Mouse (Mus musculus) limb, embryonic 12.5 days (tissue): Measurements from ENCODE around the gene Trmt2a. TPM values are rescaled to one million over a fixed set of nuclear protein-coding genes. Genes with fewer than 3 reads are reported as not detected.
A peak's percentile ranks its signal among the peaks of the same experiment; 100 is the strongest.

Experiments used
- ATAC-seq: fragments of 200-750 bp; cut with Nextera tagmentation; 2 replicates; pipeline ENCODE4 v1.8.0; 2017; ENCODE audit warnings: low read depth, moderate TSS enrichment; ENCODE audit not compliant: insufficient number of reproducible peaks, insufficient read depth, low FRiP score, low TSS enrichment
- H3K27ac ChIP-seq: fragments of 300-500 bp; sonication (generic); 2 replicates; pipeline ENCODE4 v1.5.1; 2016; ENCODE audit warnings: mild to moderate bottlenecking, moderate library complexity
- H3K27me3 ChIP-seq: fragments of 300-500 bp; sonication (generic); 2 replicates; pipeline ENCODE4 v1.6.1; 2016; ENCODE audit warnings: mild to moderate bottlenecking, moderate library complexity
- H3K36me3 ChIP-seq: fragments of 300-500 bp; sonication (generic); 2 replicates; pipeline ENCODE4 v1.6.1; 2016; ENCODE audit warnings: mild to moderate bottlenecking, moderate library complexity
- H3K4me1 ChIP-seq: fragments of 300-500 bp; sonication (generic); replicated peaks from 2 replicates; pipeline ENCODE4 v1.6.1; 2016
- H3K4me2 ChIP-seq: fragments of 300-500 bp; sonication (generic); 2 replicates; pipeline ENCODE4 v1.6.1; 2016; ENCODE audit warnings: mild to moderate bottlenecking, moderate library complexity
- H3K4me3 ChIP-seq: fragments of 300-500 bp; sonication (generic); replicated peaks from 2 replicates; pipeline ENCODE4 v1.5.1; 2016; ENCODE audit warnings: mild to moderate bottlenecking
- H3K9ac ChIP-seq: fragments of 300-500 bp; sonication (generic); replicated peaks from 2 replicates; pipeline ENCODE4 v1.6.1; 2016; ENCODE audit warnings: mild to moderate bottlenecking, moderate library complexity
- H3K9me3 ChIP-seq: fragments of 300-500 bp; sonication (generic); 2 replicates; pipeline ENCODE4 v1.6.1; 2016; ENCODE audit warnings: mild to moderate bottlenecking, moderate library complexity
- WGBS: fragments of 180-500 bp; shearing (Covaris S2); methylation state at CpG from one replicate; pipeline ENCODE4 v1.1.7; 2016; 5-methylcytosine and 5-hydroxymethylcytosine counted together
- polyA plus RNA-seq: library from polyadenylated mRNA; unstranded; fragments of >200 nt; fragmentation: Nextera tagmentation; extraction: Ambion mirVana; gene quantifications from 2 replicates; pipeline ENCODE4 v1.2.1, GENCODE M21; 2016

Gene Trmt2a
- polyA plus RNA-seq, 1 experiment from 2014 or later, result 122 TPM

DNA sequence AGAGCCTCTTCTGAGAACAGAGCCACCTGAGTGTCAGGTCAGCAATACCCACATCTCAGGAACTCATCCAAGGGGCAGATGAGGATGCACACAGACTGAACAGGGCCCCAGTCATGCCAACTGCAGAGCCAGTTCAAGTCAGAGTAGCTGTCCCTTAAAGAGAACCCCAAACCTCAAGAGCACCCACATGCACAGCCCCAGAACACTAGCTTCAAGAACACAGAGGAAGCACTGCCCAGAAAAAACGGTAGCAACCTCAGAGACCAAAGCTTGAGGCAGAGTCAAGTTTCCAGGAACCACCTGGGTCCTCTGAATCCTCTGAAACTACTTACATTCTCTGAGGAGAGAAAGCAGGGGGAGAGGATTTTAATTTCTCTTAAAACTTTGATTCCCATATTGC is 15.0 kb upstream of the Trmt2a start:
- WGBS, result 30% methylated on average over 1 of the region's 1 CpGs
- no peak for ATAC-seq
- Histone ChIP-seq H3K36me3 (peaks cover 25% of the 10 kb centered on the region), H3K9me3 (no peaks in the 10 kb centered on the region), H3K4me2 (peak overlapping the region; percentile 93), H3K4me3 (0 out of 2 replicates have a peak overlapping the region, but pooled peaks have one; percentile 83), H3K27me3 (no peaks in the 10 kb centered on the region), H3K9ac (0 out of 2 replicates have a peak overlapping the region, but pooled peaks have one; percentile 85), H3K27ac (no peak overlapping the region), H3K4me1 (peaks cover 37% of the 10 kb centered on the region)

DNA sequence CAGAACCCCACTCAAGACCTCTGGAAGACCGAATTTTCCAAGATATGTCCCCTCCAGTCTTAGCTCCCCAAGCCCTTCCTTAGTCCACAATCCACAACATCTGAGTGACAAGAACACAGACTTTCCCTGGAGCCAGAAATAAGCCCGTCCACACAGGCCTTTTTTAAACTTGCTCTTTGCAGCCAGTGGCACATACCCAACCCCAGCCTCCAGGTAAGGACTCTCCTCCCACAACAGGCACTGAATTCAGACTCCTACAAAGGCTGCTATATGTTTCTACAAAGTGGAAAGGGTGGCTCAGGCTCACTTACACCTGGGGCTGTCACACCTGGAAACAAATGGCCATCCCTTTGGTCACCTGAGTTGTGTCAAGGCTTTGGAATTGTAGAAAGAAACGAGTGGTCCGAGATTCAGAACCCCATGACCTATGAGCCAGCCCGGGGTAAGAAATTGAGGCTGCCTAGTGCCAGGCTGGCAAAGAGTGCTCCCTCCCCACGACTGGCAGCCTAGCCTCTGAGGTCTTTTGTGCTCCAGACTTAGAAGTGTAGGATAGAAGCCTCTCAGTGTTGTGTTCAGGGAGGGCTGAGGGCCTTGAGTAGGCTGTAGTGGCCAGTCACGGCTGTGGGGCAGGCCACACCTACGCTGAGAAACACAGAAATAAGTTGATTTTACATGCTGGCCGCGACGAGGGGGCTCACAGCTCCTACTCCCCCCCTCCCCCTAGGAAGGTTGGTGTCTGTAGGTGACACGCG is 14.4 kb upstream of the Trmt2a start:
- Histone ChIP-seq H3K4me1 (peaks cover 37% of the 10 kb centered on the region), H3K9me3 (no peaks in the 10 kb centered on the region), H3K9ac (peak overlapping the region; percentile 85), H3K27ac (peak overlapping the region; percentile 92), H3K27me3 (no peaks in the 10 kb centered on the region), H3K36me3 (peaks cover 24% of the 10 kb centered on the region), H3K4me3 (peak overlapping the region; percentile 83), H3K4me2 (peak overlapping the region; percentile 93)
- no peak for ATAC-seq
- 19% methylated on average over 13 of the region's 13 CpGs for WGBS

DNA sequence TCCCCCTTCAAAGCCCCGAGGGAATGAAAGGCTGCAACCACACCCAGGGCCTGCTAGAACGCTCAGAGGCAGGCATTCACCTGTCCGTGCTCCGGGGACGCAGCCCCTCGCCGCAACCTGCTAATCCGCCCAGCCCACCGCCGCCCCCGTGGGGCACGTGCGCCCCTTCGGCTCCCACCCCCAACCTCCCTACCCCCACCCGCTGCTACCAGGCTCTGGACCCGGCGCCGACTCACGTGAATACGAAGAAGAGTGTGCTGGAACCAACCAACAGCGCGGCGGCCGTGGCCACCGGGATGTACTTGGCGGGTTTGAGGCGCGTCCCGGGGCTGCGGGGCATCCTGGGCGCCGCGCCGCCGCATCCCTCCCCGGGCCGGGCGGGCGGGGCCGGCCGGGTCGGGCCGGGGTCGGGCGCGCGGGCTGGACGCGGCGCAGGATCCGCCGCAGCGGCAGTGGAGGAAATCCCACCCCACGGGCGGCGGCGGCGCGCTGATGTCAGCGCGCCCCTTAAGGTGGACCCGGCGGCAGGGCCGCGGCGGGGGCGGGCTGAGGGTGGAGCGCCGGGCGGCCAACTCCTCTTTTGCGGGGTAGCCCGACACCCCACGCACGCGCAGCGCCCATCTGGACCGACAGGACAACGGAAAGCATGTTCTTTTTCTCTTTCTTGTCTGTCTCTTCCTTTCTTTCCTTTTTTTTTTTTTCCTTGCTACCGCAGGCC is 13.6 kb upstream of the Trmt2a start, which contains the start of gene Zdhhc8:
TSS of gene Zdhhc8 (minus strand) at position 466 of the 718 bp plus-strand sequence.
- Histone ChIP-seq H3K36me3 (peaks cover 29% of the 10 kb centered on the region), H3K27ac (peak within 1 kb of the TSS; percentile 92), H3K4me1 (peaks cover 31% of the 10 kb centered on the region), H3K9me3 (no peaks in the 10 kb centered on the region), H3K4me2 (peak within 1 kb of the TSS; percentile 93), H3K9ac (peak within 1 kb of the TSS; percentile 85), H3K27me3 (no peaks in the 10 kb centered on the region), H3K4me3 (peak within 1 kb of the TSS; percentile 83)
- ATAC-seq, result peak; percentile 72
- under 1% methylated on average over 68 of the region's 79 CpGs for WGBS

DNA sequence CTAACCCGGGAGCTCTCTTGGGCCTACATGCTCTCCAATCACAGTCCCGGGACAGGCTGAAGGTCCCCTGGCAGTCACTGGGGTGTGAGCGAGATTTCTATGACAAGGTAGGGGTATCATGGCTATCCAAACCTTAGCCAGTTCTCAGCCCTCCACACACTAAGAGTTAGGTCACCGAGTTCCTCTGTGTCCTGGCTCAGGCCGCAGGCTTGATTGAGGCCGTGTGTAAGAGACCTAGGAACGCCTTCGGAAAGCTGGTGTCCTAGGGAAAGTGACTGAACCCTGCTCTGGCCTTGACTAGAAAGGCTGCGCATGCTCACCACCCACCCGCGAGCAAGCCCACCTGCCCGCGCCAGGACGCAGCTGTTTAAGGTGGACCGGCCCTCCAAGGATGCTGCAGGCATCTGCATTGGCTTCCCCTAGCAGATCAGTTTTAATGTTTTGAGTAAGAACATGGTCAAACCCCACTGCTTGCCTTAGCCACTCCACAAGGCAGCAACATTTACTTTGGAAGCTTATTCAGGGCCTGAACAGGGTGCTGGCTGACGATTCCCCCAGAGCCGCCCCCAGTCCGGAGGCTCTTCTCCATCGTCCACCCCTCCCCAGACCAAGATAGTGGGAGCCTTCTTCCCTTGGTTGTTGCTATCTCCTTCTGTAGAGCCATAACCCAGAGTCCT is 13.0 kb upstream of the Trmt2a start:
- no peaks in the 10 kb centered on the region for H3K9me3 ChIP-seq
- peak overlapping the region; percentile 83 for H3K4me3 ChIP-seq
- peak; percentile 58; the same call in 1 of the 2 replicates for ATAC-seq
- H3K4me2 ChIP-seq, result peak overlapping the region; percentile 93
- peak overlapping the region; percentile 85 for H3K9ac ChIP-seq
- 7% methylated on average over 19 of the region's 19 CpGs for WGBS
- peaks cover 33% of the 10 kb centered on the region for H3K36me3 ChIP-seq
- H3K4me1 ChIP-seq, result peaks cover 25% of the 10 kb centered on the region
- no peaks in the 10 kb centered on the region for H3K27me3 ChIP-seq
- peak overlapping the region; percentile 92 for H3K27ac ChIP-seq

DNA sequence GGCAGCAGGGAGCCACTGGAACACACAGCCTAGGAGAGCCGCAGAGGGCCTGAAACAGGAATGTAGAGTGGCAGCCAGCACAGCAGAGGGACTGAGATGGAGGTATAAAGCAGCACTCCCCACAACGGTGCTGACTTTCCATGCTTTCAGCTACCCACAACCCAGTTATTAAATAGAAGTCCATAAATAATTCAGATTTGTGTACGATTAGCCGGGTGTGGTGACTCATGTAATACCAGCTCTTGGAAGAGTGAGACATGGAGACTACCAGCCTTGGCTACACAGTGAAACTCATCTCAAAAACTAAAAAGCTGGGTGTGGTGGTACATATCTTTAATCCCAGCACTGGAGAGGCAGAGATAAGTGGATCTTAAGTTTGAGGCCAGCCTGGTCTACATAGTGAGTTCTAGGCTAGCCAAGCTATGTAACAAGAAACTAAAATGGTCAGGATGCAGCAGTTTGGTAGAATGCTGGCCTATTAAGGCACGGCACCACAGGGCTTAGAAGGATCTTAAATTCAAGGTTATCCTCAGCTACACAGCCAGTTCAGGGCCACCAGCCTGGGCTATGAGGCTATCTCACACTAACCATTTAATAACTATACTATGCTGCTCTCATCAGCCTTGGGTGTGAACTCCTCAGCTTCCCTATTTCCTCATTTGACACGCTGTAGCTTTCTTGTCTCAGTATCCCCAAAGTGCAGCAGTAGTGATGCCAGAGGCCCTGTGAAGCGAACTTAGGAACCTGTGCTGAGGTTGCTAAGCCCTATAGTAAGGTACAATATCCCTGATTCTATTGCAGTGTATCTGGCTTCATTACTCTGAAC is 11.6 kb upstream of the Trmt2a start:
- ATAC-seq, result no peak
- H3K9ac ChIP-seq, result peak overlapping the region; percentile 85; the same call in 1 of the 2 replicates
- H3K4me3 ChIP-seq, result no peak overlapping the region
- H3K4me2 ChIP-seq, result peak overlapping the region; percentile 93
- H3K36me3 ChIP-seq, result peaks cover 45% of the 10 kb centered on the region
- WGBS, result 74% methylated on average over 7 of the region's 7 CpGs
- no peaks in the 10 kb centered on the region for H3K27me3 ChIP-seq
- H3K4me1 ChIP-seq, result peaks cover 25% of the 10 kb centered on the region
- H3K9me3 ChIP-seq, result no peaks in the 10 kb centered on the region
- no peak overlapping the region; the same call in 1 of the 2 replicates for H3K27ac ChIP-seq

DNA sequence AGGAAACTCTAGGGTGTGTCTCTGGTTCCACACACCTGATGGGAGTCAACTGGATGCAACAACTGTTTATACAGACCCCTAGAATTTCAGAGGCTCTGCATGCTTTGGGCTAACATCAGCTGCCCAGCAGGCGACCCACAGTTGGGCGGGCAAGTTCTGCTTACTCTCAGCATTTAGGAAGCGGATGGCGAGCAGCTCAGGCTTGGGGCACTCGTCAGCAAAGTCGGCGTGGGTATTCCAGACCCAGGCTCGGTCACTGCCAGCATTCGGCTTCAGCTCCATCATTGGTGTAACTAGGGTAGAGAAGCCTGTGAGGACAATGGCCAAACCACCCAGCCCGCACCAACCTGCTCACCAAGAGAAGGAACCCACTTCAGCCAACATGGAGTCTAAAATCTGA is 6.9 kb upstream of the Trmt2a start:
- 95% methylated on average over 10 of the region's 10 CpGs for WGBS

DNA sequence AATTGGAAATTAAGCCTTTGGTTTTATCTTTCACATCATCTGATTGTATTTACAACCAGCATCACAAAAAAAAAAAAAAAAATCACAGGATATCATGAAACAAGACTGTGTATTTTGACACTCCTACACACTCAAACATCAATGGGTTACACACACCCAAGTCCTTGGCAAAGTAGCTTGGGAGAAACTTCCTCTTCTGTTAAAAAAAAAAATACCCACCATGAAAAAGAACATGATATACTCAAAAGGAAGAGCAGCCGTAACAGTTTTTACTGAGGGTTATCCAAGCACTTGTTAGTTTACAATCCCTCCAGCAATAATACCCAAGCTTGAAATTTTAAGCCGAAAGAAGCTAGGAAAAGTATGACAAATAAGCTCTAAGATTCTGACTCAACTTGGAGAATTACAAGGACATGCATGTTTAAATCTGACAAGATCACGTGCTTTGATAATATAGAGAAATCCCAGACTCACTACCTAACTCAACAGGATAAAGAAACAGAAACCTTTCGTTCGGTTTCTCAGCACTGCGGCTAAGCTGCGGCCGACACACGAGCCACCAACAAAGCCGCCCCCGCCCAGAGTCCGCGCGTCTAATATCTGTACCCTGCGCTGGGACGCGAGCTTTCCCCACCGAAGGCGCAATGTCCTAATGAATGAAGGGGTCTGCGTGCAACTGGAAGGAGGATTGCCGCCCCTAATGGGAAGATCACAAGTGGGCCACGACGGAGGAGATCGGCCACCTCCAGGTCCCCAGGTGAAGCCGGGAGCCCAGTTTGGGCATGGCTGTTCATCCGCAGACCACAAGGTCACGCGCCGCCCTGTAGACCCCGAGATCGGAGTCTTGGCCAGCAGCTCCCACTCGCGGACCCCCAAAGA is 719 bp upstream of the Trmt2a start:
- peak overlapping the region; percentile 93 for H3K27ac ChIP-seq
- peaks cover 37% of the 10 kb centered on the region for H3K4me1 ChIP-seq
- H3K27me3 ChIP-seq, result no peaks in the 10 kb centered on the region
- ATAC-seq, result no peak
- peak overlapping the region; percentile 92 for H3K4me3 ChIP-seq
- no peaks in the 10 kb centered on the region for H3K9me3 ChIP-seq
- WGBS, result under 1% methylated on average over 33 of the region's 33 CpGs
- peak overlapping the region; percentile 95 for H3K4me2 ChIP-seq
- H3K9ac ChIP-seq, result peak overlapping the region; percentile 97
- peaks cover 69% of the 10 kb centered on the region for H3K36me3 ChIP-seq

More for the DNA sequence above, 6.9 kb upstream of the Trmt2a start:
- Histone ChIP-seq H3K27ac (no peak overlapping the region), H3K27me3 (no peaks in the 10 kb centered on the region), H3K4me1 (peaks cover 7% of the 10 kb centered on the region), H3K4me2 (no peak overlapping the region), H3K4me3 (no peak overlapping the region), H3K9me3 (no peaks in the 10 kb centered on the region), H3K9ac (no peak overlapping the region), H3K36me3 (peaks cover 92% of the 10 kb centered on the region)
- no peak for ATAC-seq

DNA sequence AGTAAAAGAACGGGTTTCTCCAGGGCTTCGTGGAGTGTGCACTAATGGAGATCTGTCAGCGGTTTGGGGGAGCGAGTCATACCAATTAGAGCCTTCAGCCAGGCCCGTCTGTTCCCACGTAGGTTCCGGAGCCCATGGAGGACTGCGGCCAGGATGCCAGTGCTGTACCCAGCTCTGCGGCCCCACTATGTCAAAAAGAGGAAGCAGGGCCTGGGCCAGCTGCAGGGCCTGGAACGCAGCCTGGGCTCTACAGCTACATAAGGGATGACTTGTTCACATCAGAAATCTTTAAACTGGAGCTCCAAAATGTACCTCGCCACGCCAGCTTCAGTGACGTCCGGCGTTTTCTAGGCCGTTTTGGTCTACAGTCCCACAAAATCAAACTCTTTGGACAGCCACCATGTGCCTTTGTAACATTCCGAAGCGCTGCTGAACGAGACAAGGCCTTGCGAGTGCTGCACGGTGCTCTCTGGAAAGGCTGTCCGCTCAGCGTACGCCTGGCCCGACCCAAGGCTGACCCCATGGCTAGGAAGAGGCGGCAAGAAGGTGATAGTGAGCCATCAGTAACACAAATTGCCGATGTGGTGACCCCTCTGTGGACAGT is 987 bp downstream of the Trmt2a start:
- Histone ChIP-seq H3K4me3 (peak overlapping the region; percentile 92), H3K4me1 (peaks cover 37% of the 10 kb centered on the region), H3K27ac (peak overlapping the region; percentile 93), H3K9me3 (no peaks in the 10 kb centered on the region), H3K27me3 (no peaks in the 10 kb centered on the region), H3K9ac (peak overlapping the region; percentile 97), H3K36me3 (peaks cover 69% of the 10 kb centered on the region), H3K4me2 (peak overlapping the region; percentile 95)
- 5% methylated on average over 27 of the region's 27 CpGs for WGBS
- peak; percentile 9 for ATAC-seq

DNA sequence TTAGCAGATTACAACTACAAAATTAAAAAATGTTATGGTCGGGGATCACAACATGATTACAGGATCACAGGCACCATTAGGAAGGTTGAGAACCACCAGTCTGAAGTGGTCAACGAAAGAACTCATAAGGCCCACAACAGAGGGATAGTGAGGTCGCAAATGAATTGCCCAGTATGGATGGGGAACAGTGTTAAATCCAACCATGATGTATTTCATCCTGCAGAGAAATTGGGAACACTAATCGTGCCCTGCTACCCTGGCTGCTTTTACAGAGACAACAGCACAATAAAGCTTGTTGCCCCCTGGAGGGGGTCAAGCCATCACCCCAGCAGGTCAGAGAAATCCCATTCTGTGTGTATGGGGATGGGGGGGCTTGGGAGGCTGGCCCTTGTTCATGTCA is 1.8 kb downstream of the Trmt2a start:
- Histone ChIP-seq H3K4me2 (peak overlapping the region; percentile 95), H3K9me3 (no peaks in the 10 kb centered on the region), H3K27me3 (no peaks in the 10 kb centered on the region), H3K27ac (peak overlapping the region; percentile 93; the same call in 1 of the 2 replicates), H3K36me3 (peaks cover 69% of the 10 kb centered on the region), H3K9ac (peak overlapping the region; percentile 97), H3K4me3 (peak overlapping the region; percentile 92), H3K4me1 (peaks cover 37% of the 10 kb centered on the region)
- ATAC-seq, result no peak
- 66% methylated on average over 4 of the region's 4 CpGs for WGBS
